Mouse (Mus musculus): Measurements from ENCODE around the gene Il27ra.
"Not testable (repeated sequence)": the region's sequence is repeated elsewhere in the genome, so short reads cannot be mapped to it uniquely, and the experiment has no call there.

Il27ra gene

GRCm38 (mm10) chr8:83994030-83994429 is 48.4 kb downstream of the Il27ra start:
- DNase-seq, result no peak

DNA sequence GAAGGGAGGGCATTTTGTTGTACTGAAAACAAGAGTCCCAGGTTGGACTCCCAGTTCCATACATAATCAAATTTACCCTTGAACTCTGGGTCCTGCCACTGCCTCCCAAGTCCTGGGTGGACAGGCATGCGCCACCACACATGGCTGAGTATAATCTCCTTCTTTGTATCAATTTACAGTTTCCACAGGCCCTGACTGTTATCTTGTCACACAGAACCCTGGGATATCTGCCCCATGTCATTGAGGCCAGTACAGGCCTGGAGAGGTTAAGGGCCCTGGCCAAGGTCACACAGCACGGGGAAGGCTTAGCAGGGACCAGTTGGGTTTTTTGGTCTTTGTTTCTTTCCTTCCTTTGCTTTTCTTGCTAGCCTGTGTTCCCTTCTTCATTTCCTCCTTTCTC is 49.9 kb downstream of the Il27ra start:
- no peak for DNase-seq

DNA sequence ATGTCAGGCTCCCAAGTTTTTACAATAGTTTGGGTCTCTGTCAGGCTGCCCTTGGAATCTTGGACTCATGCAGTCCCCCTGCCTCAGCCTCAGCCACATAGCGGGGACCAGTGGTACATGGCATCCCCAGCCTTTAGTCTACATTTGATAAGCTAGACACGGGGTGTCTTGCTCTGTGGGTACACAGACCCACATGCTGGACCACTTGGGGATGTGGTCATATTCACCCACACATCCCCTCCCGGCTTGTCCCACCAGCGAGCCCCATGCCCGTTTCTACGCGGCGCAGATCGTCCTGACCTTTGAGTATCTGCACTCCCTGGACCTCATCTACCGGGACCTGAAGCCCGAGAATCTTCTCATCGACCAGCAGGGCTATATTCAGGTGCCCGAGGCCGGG is 52.2 kb downstream of the Il27ra start:
- DNase-seq, result no peak

- DNase-seq, result no peak
Measured at GRCm38 (mm10) chr8:83989243-83989642, 53.1 kb downstream of the Il27ra start.

- DNase-seq, result not testable (repeated sequence)
Measured at GRCm38 (mm10) chr8:83983222-83983621, 59.2 kb downstream of the Il27ra start.

- no peak for DNase-seq
Measured at GRCm38 (mm10) chr8:83982449-83982848, 59.9 kb downstream of the Il27ra start.

- no peak for DNase-seq
Measured at GRCm38 (mm10) chr8:83981533-83981932, 60.9 kb downstream of the Il27ra start.

DNA sequence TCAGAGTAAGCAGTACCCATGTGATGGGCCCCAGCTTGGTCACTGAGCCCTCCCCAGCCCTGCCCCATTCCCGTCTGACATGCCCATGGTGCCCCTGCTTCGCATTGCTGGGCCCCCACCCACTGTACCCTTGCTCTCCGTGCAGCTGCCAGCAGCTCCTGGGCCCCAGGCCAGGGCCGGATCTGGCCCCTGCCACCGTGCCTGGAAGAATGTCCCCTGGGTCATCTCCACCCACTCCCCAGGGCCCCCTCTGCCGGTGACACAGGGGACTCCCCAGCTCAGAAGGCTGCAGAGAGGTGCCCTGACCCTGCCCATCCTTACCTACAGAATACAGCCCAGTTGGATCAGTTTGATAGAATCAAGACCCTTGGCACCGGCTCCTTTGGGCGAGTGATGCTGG is 61.5 kb downstream of the Il27ra start:
- DNase-seq, result no peak
